Mouse (Mus musculus) inflammation-experienced regulatory T-cells (primary cell): Measurements from ENCODE around the gene Fam98c. TPM values are rescaled to one million over a fixed set of nuclear protein-coding genes. Genes with fewer than 3 reads are reported as not detected.

Experiments
- polyA plus RNA-seq, 2 experiments: library from polyadenylated mRNA; unstranded; fragments of 100-300 nt; shearing (Covaris generic); gene quantifications; one replicate each; pipeline ENCODE4 v1.2.1; 2017

Fam98c gene
- polyA plus RNA-seq = 10 to 100 TPM; 68.9 to 72.7 TPM

DNA sequence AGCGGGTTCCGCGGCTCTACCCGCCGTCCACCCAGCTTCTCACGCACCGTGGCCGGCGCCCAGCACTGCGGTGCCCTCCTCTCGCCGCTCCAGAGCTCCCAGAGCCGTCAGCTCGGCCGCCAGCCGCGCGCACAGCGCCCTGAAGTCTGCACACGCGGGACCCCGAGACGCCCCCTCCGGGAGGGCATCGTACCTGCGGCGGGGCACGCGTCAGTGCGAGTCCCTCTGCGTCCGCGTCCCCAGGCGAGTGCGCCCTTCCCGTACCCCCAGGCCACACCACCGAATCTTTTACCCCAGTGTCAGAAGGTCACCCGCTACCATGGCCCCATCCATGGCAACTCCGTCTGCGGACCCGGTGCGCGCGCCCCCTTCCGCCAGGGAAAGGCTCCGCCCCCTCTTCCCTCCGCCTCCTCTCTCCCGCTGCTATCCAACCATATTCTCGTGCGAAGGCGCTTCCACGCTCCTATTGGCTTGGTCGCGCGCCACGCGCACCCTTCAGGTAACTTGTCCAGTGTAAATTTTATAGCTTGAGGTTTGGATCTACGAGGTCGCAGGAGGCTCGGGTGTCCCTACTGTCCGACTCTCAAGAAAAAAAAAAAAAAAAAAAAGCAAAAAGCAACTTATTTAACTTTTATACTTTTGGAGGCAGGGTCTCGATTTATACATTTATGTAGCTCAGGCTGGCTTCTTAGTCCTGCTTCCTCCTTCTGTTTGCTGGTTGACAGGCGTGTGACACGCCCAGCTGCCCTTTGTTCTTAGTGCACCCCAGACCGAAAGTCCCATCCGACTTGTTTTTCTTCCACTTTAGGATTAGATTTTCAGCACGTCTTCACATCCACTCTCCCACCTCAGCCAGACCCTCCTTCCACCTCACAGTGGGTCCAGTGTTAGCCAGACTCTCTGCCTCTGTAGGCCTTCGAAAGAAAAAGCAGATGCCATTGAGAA is at the start of gene Fam98c:
Fam98c (minus strand) TSS at position 397 of the 945 bp plus-strand sequence.

DNA sequence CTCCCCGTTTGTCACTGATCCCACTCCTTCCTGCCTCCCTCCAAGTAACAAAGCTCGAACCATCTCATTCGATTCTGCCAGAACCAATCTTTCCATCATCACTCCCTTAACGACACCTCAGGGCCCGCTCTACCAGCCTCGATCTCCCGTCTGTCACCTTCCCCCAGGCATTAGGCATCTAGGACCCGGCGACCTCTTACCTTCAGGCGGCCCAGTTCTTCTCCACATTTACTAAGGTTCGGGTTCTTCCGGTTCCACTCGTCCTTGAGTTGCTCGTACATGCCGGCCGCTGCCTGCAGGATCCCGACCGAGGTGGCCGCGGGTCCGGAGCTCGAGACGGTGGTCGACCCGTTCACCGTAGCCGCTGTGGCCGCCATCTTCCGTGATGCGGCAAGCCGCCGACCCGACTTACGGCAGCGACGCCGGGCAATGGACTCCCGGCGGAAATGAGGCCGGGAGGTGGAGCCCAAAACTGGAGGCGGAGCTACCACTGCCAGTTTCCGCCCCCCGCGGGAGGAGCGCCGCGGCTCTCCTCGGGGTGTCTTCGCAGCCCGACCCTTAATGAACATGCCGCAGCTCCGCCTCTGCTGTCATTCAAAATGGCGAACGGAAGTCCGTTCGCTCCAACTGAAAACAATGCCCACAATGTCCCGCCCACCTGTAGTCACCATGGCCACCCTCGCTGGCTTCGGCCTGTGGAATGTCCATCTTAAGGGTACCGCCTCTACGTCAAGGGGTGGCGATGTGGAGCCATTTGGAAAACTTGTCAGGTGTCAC is 24.2 kb upstream of the Fam98c start, which contains the start of gene Psmd8:
Psmd8 (minus strand) TSS at position 625 of the 777 bp plus-strand sequence.

DNA sequence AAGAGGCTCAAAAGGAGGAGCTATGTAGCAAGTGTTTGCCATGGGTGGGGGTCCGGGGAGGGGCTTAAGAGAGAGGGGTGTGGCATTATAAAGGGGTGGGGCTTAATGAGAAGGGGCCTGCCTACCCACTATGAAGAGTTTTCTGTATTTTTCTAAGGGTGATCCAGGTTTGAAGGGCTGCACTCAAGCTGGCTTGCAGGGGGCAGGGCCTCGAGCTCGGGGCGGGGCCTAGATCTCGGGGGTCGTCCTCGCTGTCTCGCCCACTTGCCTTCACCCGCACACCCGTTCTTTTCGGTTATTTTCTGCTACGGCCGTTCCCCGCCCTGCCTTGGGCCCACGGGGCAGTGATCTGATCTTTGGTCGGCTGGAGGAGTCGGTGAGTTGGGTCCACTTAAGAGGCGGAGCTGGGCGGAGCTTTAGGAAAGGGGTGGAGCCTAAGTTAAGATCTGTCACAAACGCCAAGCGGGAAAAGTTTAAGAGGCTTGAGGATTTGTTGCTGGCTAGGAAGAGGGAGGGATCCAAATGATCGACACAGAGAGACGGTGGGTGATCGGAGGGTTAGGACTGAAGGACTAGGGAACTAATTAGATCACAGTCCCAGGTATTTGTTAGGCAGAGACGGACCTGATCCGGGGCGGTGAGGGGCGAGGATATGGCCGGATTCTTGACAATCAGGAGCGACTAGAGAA is 14.2 kb upstream of the Fam98c start, which contains the start of the genes Ggn and Spred3:
Ggn (plus strand) TSS at position 145 of the 689 bp plus-strand sequence.
Spred3 (minus strand) TSS at position 346 of the 689 bp plus-strand sequence.

DNA sequence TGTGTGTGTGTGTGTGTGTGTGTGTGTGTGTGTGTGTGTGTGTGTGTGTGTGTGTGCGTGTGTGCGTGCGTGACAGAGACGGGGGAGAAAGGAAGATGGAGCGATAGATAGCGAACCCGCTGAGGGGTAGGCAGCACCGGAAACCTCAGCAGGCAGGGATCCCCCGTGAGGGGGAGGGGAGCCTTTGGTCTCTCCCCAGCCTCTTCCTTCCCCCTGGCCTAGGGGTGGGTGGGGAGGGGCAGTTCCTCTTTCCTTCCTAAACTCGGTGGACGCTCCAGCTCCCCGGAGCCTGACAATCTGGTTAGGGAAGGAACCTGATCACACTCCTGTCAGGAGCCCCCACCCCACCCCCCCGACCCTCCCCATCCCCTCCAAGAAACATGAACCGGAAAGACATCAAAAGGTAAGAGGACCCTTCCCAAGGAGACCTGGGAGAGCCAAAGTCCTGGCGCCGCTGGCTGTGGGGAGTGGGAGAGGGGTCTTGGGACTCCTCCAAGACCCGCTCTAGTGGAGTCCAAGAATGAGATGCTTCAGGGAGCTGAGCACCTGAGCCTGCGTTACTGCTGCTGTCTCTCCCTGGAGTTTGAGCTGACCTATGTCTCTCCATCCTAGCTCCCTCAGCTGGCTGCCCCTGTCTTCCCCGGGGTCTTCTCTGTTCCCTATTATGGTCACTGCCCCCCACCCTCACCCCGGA is 21.2 kb downstream of the Fam98c start, which contains the start of gene Rasgrp4:
Rasgrp4 (plus strand) TSS at position 159 of the 694 bp plus-strand sequence.

DNA sequence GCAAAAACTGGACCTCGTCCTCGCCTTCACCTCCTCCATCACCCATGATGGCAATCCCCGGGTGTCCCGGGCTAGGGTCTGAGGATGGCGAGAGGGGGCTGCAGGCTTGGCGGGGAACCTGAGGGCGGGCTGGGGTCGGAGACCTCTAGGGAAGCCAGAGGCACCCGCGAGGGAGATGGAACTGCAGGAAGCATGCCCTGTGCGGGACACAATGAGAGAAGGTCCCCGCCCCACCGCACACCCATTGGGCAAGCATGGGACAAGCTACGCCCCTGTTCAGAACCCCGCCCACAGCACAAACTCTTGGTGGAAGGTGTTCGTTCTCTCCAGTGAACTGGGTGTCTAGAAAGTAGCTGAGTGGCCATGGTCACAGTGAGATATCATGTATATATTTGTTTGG is 31.1 kb downstream of the Fam98c start, which contains the start of gene Ryr1:
Ryr1 (minus strand) TSS at position 210 of the 400 bp plus-strand sequence.

Other genes starting within 250 kb of the Fam98c start
- 100 to 1,000 TPM; 248 to 281 TPM for gene Actn4, start 193.9 kb downstream of the Fam98c start, polyA plus RNA-seq
- 100 to 1,000 TPM; 306 to 337 TPM for gene Eif3k, start 174.4 kb downstream of the Fam98c start, polyA plus RNA-seq
- 100 to 1,000 TPM; 122 to 163 TPM for gene Map4k1, start 174.2 kb downstream of the Fam98c start, polyA plus RNA-seq
- gene Ryr1, start 31.1 kb downstream of the Fam98c start, polyA plus RNA-seq = 1 to 10 TPM in 1 of 2 experiments, under 1 TPM in 1; 0.02 to 1.4 TPM
- gene Rasgrp4, start 21.4 kb downstream of the Fam98c start, polyA plus RNA-seq = 1 to 10 TPM in 1 of 2 experiments, under 1 TPM in 1; 0.94 to 1.0 TPM
- under 1 TPM; 0.07 to 0.36 TPM for gene Ggn, start 14.0 kb upstream of the Fam98c start, polyA plus RNA-seq
- under 1 TPM; 0.28 to 0.70 TPM for gene Spred3, start 14.2 kb upstream of the Fam98c start, polyA plus RNA-seq
- gene Psmd8, start 24.5 kb upstream of the Fam98c start, polyA plus RNA-seq = 100 to 1,000 TPM; 205 to 212 TPM
- gene Catsperg1, start 57.8 kb upstream of the Fam98c start, polyA plus RNA-seq = 1 to 10 TPM; 1.3 to 2.1 TPM
- 1 to 10 TPM; 1.8 to 5.3 TPM for gene Kcnk6, start 76.3 kb upstream of the Fam98c start, polyA plus RNA-seq
- gene Yif1b, start 82.1 kb upstream of the Fam98c start, polyA plus RNA-seq = 10 to 100 TPM; 62.0 to 64.6 TPM
- gene 2200002D01Rik, start 92.2 kb upstream of the Fam98c start, polyA plus RNA-seq = 1 to 10 TPM; 2.5 to 5.8 TPM
- gene Spint2, start 125.7 kb upstream of the Fam98c start, polyA plus RNA-seq = 100 to 1,000 TPM; 215 to 221 TPM
- gene Ppp1r14a, start 133.1 kb upstream of the Fam98c start, polyA plus RNA-seq = 1 to 10 TPM in 1 of 2 experiments, not detected in 1; 1.4 TPM
- under 1 TPM in 1 of 2 experiments, not detected in 1; 0.06 TPM for gene Dpf1, start 147.7 kb upstream of the Fam98c start, polyA plus RNA-seq